Mouse (Mus musculus): Measurements from ENCODE around the gene 5530400C23Rik.
"Not testable (repeated sequence)": the region's sequence is repeated elsewhere in the genome, so short reads cannot be mapped to it uniquely, and the experiment has no call there.

Gene 5530400C23Rik

DNA sequence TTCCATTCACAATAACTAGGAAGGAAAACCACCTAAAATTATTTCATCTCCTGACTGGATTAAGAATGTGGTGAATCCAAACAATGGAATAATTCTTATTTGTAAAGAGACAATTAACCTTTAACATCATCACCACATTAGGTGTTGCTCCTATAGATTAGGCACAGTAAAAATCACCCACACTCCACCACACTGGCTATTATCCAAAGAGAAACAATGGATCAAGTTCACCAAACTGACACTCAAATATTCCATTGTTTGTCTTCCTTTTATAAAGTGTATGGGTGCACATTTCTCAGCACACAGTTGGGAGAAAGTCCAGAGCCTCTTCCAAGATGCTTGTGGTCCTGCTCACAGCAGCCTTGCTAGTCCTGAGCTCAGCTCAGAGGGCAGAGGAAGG, at the start of gene 5530400C23Rik:
Gene 5530400C23Rik (plus strand): TSS at position 301 of the 400 bp plus-strand sequence.
- not testable (repeated sequence) for DNase-seq (ENCODE audit: low spot score in 2 of 2)

- no peak for DNase-seq (ENCODE audit: low spot score in 2 of 2)
Measured at GRCm38 (mm10) chr6:133305952-133306715, 14.1 kb downstream of the 5530400C23Rik start.

DNA sequence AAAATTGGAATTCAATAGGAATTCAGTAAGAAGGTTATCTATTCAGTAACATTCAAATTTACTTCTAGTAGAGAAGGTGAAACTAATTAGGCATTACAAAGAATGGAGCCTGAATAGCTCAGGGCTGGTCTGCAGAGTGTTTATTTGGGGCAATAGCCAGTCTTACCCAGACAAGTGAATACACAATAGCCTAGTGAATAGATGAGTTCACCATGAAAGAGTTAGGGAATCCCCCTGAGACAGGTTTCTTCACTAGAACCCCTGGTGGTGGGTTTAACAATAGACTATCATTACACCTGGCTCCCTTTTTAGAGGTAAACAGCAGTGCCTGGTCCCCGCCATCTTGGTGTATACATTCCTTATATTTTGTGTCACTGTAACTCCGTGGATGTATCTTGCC, 21.9 kb downstream of the 5530400C23Rik start:
- not testable (repeated sequence) for DNase-seq (ENCODE audit: low spot score in 2 of 2)

GRCm38 (mm10) chr6:133338535-133338934, 46.5 kb downstream of the 5530400C23Rik start:
- no peak for DNase-seq (ENCODE audit: low spot score in 2 of 2)

DNA sequence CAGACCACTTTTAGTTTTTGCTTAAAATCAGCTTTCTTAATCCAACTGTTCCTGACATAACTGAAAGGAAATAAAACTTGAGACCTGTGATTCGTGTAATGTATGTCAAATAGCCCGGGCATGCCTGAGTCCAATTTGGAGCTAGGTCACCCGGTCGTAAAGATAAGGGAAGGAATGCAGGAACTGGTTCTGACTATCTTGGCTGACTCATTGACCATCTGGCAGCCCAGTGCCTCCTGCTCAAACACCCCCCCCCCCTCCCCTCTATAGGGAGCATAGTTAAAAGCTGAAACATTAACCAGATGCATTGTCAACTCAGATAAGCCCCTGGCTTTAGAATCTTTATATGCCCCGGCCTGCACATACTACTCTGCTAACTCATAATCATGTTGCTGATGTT, 49.7 kb downstream of the 5530400C23Rik start:
- not testable (repeated sequence) for DNase-seq (ENCODE audit: low spot score in 2 of 2)
